Mouse (Mus musculus) liver, embryonic 13.5 days (tissue): Measurements from ENCODE around the gene Rell1. TPM values are rescaled to one million over a fixed set of nuclear protein-coding genes. Genes with fewer than 3 reads are reported as not detected.

Experiments used
- polyA plus RNA-seq: library from polyadenylated mRNA; unstranded; fragments of >200 nt; fragmentation: Nextera tagmentation; extraction: Ambion mirVana; gene quantifications from 2 replicates; pipeline ENCODE4 v1.2.1, GENCODE M21; 2015

The Rell1 gene
- polyA plus RNA-seq, 1 experiment from 2014 or later: 7.0 TPM

Other genes starting within 250 kb of the Rell1 start
- gene 0610040J01Rik, start 156.5 kb downstream of the Rell1 start, polyA plus RNA-seq: 13.9 and 14.6 TPM in 2 replicates
- 25.4 and 31.1 TPM in 2 replicates for gene Pgm2, start 124.1 kb upstream of the Rell1 start, polyA plus RNA-seq
- 7.0 and 10.2 TPM in 2 replicates for gene Tbc1d1, start 187.4 kb upstream of the Rell1 start, polyA plus RNA-seq